Mouse (Mus musculus): ENCODE measurements around the gene Polr2a.

DNA sequence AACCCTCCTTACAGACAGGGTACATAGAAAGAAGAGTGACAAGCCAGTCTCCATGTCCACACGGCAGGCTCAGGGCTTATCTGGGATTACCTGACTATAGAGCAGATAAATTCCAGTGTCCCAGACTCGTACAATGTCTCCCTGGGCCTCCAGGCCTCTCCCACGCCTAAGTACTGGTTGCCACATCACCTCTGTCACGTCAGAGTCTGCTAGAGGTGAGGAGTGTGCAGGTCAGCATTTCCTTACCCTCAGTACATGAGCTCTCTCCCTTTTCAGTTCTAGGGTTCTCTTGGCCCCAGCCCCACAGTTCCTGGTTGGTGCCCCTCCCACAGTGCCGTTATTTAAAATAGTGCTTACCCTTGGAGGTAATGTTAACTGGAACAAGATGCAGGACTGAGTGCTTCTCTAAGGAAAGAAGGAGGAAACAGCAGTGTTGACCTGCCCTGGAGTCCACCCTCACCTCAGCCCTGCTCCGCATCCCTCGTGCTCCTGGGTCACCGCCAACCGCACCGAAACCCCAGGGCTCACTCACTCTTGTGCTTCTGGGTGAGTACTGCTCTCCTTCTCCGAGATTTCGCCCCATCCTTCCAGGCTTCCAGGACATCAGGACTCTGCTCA is 74.2 kb downstream of the Polr2a start:
- TF ChIP-seq CTCF (IDR thresholded peaks at IDR 0.05; ENCODE audit: low read depth) (no peak), EP300 (IDR thresholded peaks at IDR 0.05; ENCODE audit: low read depth) (no peak)
